Mouse (Mus musculus): Measurements from ENCODE around the gene Vezt. TPM values are rescaled to one million over a fixed set of nuclear protein-coding genes. Genes with fewer than 3 reads are reported as not detected.
A peak's percentile ranks its signal among the peaks of the same experiment; 100 is the strongest.

The Vezt gene
- total and polyA plus RNA-seq, 2 experiments from 2014 or later = 34.4 to 51.6 TPM

DNA sequence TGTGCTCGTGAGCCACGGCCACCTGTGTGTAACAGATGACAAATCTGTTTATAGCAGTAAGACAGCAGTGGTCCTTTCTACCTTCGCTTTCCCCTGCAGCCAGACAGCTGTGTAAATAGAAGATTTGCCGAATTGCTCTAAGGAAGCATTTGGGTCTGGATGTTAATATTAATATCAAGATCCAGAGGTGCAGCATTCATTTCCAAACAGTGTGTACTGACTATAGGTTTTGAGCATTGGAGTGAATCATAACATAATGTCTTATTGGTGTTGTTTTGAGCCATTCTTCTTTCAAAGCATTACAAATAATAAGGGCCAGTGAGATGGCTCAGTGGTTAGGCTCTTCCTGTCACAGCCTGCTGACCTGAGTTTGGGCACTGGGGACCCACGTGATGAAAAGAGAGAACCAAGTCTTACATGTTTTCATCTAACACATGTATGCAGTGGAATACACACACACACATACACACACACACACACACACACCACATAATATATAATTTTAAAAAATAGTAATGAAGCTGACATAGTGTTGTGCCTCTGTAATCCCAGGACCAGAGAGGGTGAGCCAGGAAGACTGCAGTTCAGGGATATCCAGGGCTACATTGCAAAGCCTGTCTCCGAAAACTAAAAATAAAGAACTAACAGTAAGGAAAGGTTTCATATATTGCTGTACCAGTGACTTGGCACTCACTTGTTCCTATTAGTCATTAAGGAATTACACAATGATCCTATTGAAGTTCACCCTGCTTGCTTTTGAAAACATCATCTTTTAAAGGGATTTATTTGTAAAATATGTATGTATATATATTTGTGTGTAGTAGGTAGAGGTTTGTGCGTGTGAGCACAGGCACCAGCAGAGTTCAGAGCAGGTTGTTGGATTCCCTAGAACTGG, 3.0 kb upstream of the Vezt start:
- DNase-seq (ENCODE audit: low spot score) = no peak
- 67% methylated on average over 7 of the region's 7 CpGs for WGBS
- TF ChIP-seq CTCF (IDR thresholded peaks at IDR 0.05; ENCODE audit: low read depth) = no peak
- no peak overlapping the region for H3K9ac ChIP-seq (replicated peaks; ENCODE audit: low read length)
- peaks cover 7% of the 10 kb centered on the region; the same call in 1 of the 2 replicates for H3K4me1 ChIP-seq (ENCODE audit: insufficient read depth, low read length)
- no peaks in the 10 kb centered on the region for H3K9me3 ChIP-seq (ENCODE audit: low read length)
- no peaks in the 10 kb centered on the region for H3K36me3 ChIP-seq (ENCODE audit: insufficient read depth, low read length)
- H3K27ac ChIP-seq = no peak overlapping the region
- no peaks in the 10 kb centered on the region for H3K27me3 ChIP-seq (ENCODE audit: insufficient read depth, low read length)
- peak overlapping the region; percentile 30 for H3K4me2 ChIP-seq (ENCODE audit: low read depth, low read length)
- no peak overlapping the region for H3K4me3 ChIP-seq (ENCODE audit: low read length)
- no peak for ATAC-seq

DNA sequence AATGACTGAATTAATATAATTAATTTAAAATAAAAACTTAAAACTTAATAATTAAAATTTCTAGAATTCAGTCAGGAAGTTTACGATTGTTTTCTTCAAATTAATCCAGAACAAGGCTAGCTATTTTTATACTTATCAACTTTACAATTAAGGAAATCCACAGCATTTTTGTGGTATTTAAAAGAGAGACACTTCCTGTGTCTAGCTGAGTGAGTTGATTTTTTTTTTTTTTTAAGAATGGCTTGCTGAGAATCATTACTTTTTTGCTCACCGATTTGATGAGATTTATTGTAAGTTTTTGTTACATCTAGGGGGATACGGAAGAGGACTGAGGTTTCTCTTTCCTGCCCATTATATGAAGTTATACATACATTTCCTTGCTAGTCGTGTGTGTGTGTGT, 2.0 kb upstream of the Vezt start:
- Histone ChIP-seq H3K4me2 (ENCODE audit: low read depth, low read length) (peak overlapping the region; percentile 72), H3K4me1 (ENCODE audit: insufficient read depth, low read length) (peaks cover 15% of the 10 kb centered on the region), H3K27me3 (ENCODE audit: insufficient read depth, low read length) (no peaks in the 10 kb centered on the region), H3K4me3 (ENCODE audit: low read length) (peak overlapping the region; percentile 67; the same call in 1 of the 2 replicates), H3K9me3 (ENCODE audit: low read length) (no peaks in the 10 kb centered on the region), H3K36me3 (ENCODE audit: insufficient read depth, low read length) (no peaks in the 10 kb centered on the region), H3K27ac (no peak overlapping the region), H3K9ac (replicated peaks; ENCODE audit: low read length) (no peak overlapping the region)
- ATAC-seq (no peak), DNase-seq (ENCODE audit: low spot score) (no peak)
- TF ChIP-seq CTCF (IDR thresholded peaks at IDR 0.05; ENCODE audit: low read depth) = no peak
- WGBS = 73% methylated on average over 4 of the region's 4 CpGs

DNA sequence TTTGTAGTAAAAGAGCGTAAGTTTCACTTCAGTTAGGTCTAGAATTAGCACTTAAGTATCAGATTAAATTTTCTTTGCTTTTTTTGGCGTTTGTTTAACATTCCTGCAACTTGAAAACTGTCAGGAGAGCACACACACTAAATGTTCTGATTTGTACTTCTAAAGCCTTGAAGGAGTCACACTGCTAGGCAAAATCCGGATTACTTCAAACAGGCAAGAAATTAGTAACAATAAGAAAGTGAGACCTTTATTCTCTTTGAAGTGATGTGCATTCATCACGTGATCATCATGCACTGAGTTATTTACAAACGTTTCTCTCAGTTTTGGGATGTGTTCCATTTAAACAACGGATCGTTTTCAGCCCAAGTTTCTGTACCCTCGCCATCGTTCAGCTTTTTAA, 1.6 kb upstream of the Vezt start:
- no peak for TF ChIP-seq CTCF (IDR thresholded peaks at IDR 0.05; ENCODE audit: low read depth)
- peak overlapping the region; percentile 67 for H3K4me3 ChIP-seq (ENCODE audit: low read length)
- H3K27me3 ChIP-seq (ENCODE audit: insufficient read depth, low read length) = no peaks in the 10 kb centered on the region
- peak overlapping the region; percentile 72 for H3K4me2 ChIP-seq (ENCODE audit: low read depth, low read length)
- no peak overlapping the region for H3K27ac ChIP-seq
- no peak for ATAC-seq
- no peak overlapping the region for H3K9ac ChIP-seq (replicated peaks; ENCODE audit: low read length)
- WGBS = 35% methylated on average over 9 of the region's 9 CpGs
- DNase-seq (ENCODE audit: low spot score) = no peak
- no peaks in the 10 kb centered on the region for H3K9me3 ChIP-seq (ENCODE audit: low read length)
- peaks cover 15% of the 10 kb centered on the region for H3K4me1 ChIP-seq (ENCODE audit: insufficient read depth, low read length)
- H3K36me3 ChIP-seq (ENCODE audit: insufficient read depth, low read length) = no peaks in the 10 kb centered on the region

DNA sequence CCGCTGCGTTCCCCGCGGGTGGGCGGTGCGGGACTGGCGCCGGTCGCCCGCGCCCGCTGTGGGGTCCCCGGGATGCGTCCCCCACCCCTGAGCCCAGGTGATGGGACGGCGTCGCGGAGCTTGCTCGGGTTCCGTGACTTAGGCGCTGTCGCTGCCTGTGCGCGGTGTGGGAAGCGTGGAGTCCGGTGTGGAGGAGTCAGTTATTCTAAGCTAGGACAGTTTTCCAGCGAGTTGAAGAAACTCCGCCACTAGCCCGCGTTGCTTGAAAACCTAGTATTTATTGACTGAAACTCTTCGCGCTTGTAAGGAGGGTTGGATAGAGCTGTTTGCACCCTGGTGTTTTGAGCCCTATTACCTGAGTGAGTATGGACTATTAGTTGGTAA, 750 bp upstream of the Vezt start:
- H3K4me2 ChIP-seq (ENCODE audit: low read depth, low read length) = peak overlapping the region; percentile 72
- no peak for TF ChIP-seq CTCF (IDR thresholded peaks at IDR 0.05; ENCODE audit: low read depth)
- peak; percentile 16 for ATAC-seq
- peak; percentile 58 for DNase-seq (ENCODE audit: low spot score)
- H3K4me1 ChIP-seq (ENCODE audit: insufficient read depth, low read length) = peaks cover 15% of the 10 kb centered on the region
- H3K9ac ChIP-seq (replicated peaks; ENCODE audit: low read length) = peak overlapping the region; percentile 72
- peak overlapping the region; percentile 74; the same call in 1 of the 2 replicates for H3K27ac ChIP-seq
- peak overlapping the region; percentile 67 for H3K4me3 ChIP-seq (ENCODE audit: low read length)
- no peaks in the 10 kb centered on the region for H3K27me3 ChIP-seq (ENCODE audit: insufficient read depth, low read length)
- under 1% methylated on average over 19 of the region's 32 CpGs for WGBS
- H3K36me3 ChIP-seq (ENCODE audit: insufficient read depth, low read length) = no peaks in the 10 kb centered on the region
- no peaks in the 10 kb centered on the region for H3K9me3 ChIP-seq (ENCODE audit: low read length)

DNA sequence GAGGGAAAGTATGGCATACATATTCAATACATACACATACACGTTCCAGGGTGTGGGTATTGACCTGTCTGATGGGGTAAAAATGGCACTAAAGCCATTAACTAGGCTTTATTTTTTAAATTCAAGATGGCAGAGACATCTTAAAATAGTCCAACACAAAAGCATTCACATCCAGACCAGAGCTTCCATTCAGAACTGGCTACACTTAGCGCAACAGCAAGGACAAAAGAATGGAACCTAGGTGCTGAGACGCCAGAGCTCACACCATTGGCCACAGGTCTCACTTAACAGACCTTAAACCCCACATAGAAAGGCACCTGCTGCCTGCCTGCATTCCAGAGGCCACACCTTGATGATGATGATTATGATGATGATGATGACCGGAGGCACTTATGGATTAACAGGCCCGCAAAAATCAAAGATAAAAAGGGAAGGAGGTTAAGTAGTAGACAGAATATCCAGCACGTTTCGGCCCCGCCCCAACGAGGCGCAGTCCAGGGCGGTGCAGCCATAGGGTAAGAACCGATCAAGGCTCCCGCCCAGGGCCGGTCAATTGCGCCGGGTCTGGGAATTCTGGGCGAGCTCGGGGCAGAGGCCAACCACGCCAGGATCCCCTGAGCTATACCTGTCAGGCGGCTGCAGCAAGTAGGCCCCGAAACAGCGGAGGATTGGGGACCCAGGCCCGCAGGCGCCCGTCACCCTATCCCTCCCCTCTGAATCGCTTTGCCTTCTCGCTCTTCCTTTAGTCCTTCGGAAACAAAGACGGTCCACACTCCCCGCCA, 550 bp downstream of the Vezt start:
- ATAC-seq (peak; percentile 70), DNase-seq (ENCODE audit: low spot score) (peak; percentile 68)
- H3K36me3 ChIP-seq (ENCODE audit: insufficient read depth, low read length) = 0 out of 2 replicates have a peak, but pooled peaks cover 1% of the 10 kb centered on the region
- no peak for TF ChIP-seq CTCF (IDR thresholded peaks at IDR 0.05; ENCODE audit: low read depth)
- peak overlapping the region; percentile 67 for H3K4me3 ChIP-seq (ENCODE audit: low read length)
- H3K27ac ChIP-seq = peak overlapping the region; percentile 82
- no peaks in the 10 kb centered on the region for H3K27me3 ChIP-seq (ENCODE audit: insufficient read depth, low read length)
- peak overlapping the region; percentile 64 for H3K4me2 ChIP-seq (ENCODE audit: low read depth, low read length)
- WGBS = under 1% methylated on average over 30 of the region's 30 CpGs
- no peaks in the 10 kb centered on the region for H3K9me3 ChIP-seq (ENCODE audit: low read length)
- H3K4me1 ChIP-seq (ENCODE audit: insufficient read depth, low read length) = peaks cover 15% of the 10 kb centered on the region
- H3K9ac ChIP-seq (replicated peaks; ENCODE audit: low read length) = peak overlapping the region; percentile 74

DNA sequence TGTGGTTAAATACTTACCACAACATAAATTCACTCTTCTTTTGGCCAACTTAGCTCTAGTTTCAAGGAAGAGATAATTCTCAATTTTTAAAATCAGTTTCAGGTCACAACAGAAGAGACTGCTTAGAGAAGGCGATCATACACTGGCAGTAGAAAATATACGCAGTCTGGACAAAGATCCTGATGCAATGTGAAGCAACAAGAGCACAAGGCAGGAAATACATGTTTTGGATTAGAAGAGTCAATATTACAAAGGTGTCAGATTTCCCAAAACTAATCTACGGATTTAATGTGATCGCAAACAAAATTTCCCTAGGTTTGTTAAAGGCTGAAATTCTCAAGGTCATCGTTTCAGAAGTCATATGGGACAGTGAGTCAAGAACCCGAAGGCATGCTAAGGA, 4.5 kb downstream of the Vezt start:
- no peak overlapping the region for H3K4me2 ChIP-seq (ENCODE audit: low read depth, low read length)
- no peak overlapping the region for H3K4me3 ChIP-seq (ENCODE audit: low read length)
- TF ChIP-seq CTCF (IDR thresholded peaks at IDR 0.05; ENCODE audit: low read depth) = no peak
- DNase-seq (ENCODE audit: low spot score) (no peak), ATAC-seq (no peak)
- no peaks in the 10 kb centered on the region for H3K27me3 ChIP-seq (ENCODE audit: insufficient read depth, low read length)
- H3K4me1 ChIP-seq (ENCODE audit: insufficient read depth, low read length) = peaks cover 15% of the 10 kb centered on the region
- WGBS = 94% methylated on average over 6 of the region's 6 CpGs
- no peak overlapping the region for H3K27ac ChIP-seq
- H3K9ac ChIP-seq (replicated peaks; ENCODE audit: low read length) = no peak overlapping the region
- peaks cover 11% of the 10 kb centered on the region; the same call in 1 of the 2 replicates for H3K36me3 ChIP-seq (ENCODE audit: insufficient read depth, low read length)
- H3K9me3 ChIP-seq (ENCODE audit: low read length) = no peaks in the 10 kb centered on the region
